Mouse (Mus musculus) retina, adult 2 months (tissue): ENCODE results near the gene Ccdc62.

Source experiments
- DNase-seq: peaks from one replicate; pipeline ENCODE4 v3.0.0-alpha.2; 2012; ENCODE audit warnings: low read depth, low spot score

The Ccdc62 gene

GRCm38 (mm10) chr5:124001274-124001673 is 70.8 kb downstream of the Ccdc62 start:
- DNase-seq: no peak

DNA sequence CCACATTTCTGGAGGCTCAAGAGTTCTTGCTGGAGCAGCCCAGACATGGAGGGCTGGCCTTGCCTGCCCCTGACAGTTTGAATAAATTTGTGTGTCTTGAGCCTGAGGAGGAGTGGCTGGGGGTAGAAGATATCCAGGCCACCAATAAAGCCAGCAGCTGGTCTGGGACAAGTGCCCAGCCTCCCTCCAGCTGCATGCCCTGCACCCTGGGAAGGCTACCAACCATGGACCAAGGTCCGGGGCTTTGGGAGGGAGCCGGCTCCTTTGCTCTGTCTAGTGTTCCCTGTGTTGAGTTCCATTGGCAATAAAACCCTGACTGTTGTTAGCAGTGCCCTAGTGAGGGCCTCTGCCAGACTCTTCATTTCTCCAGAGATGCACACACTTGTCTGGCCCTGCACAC is 72.4 kb downstream of the Ccdc62 start:
- DNase-seq: no peak

- no peak for DNase-seq
Measured at GRCm38 (mm10) chr5:124003375-124003774, 72.9 kb downstream of the Ccdc62 start.

DNA sequence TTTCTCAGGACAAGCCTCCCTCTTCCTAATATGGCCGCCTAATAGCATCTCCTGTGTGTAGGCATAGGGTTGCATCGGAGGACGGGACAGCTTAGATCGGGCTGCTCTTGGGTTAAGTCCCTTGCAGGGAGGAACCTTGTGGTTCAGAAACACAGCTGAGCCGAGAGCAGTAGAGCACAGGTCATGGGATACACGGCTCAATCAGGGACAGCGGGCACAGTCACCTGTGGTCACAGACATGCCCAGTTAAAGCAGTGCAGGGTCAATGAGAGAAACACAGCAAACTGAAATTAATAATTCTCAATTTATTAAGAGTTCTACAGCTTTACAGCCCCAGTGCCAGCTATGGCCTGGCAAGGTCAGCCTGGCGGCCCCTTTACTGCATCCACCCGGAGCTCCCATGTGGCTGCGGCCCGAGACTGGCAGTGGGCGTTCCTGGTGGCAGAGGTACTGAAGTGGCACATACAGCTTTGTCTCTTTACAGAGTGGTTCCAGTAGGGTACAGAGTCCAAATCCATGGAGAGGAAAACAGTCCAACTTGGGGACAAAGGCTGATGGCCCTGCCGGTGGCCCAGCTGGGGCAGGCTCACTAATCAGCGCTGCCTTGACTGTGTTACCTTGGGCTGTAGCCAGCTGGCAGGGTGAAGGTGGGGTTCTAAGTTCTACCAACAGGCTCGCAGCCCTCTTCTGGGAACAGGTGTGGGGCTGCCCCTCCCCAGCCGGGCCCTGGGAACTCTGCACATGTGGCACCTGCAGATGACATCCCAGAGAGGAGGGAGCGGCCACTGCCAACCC is 74.1 kb downstream of the Ccdc62 start:
- no peak for DNase-seq

DNA sequence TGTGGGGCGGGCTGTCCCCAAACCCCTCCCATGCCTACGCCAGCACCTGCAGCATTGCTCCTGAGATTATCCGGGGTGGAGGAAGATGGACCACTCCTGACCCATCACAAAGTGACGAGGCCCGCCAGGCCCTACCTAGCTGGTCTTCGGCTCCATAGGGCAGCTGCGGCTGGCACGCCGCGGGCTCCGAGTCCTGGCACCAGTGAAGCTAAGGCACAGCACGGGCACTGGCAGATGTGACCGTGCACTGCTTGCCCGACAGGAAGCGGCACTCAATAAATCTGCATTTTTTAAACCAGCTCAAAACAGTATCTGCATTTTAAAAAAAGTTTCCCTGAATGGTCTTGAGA is 74.6 kb downstream of the Ccdc62 start:
- DNase-seq: no peak

DNA sequence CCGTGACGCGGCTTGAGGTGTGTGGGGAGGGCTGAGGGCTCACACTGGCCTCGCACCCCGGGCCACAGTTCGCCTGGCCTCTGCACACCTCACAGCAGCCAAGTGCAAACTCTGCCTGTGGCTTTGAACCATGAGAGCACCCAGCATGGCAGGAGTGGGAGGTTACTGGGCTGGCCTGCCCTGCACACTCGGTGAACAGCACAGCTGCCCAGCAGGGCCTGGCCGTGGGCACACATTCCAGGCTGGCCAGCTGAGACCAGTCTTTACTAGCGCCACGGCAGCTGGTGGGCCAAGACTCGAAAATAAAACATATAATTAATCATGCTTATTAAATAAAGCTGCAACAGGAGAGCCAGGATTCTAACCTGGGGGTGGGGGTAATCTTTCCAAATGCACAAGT is 75.1 kb downstream of the Ccdc62 start:
- no peak for DNase-seq

- no peak for DNase-seq
Measured at GRCm38 (mm10) chr5:124006082-124006873, 75.8 kb downstream of the Ccdc62 start.

DNA sequence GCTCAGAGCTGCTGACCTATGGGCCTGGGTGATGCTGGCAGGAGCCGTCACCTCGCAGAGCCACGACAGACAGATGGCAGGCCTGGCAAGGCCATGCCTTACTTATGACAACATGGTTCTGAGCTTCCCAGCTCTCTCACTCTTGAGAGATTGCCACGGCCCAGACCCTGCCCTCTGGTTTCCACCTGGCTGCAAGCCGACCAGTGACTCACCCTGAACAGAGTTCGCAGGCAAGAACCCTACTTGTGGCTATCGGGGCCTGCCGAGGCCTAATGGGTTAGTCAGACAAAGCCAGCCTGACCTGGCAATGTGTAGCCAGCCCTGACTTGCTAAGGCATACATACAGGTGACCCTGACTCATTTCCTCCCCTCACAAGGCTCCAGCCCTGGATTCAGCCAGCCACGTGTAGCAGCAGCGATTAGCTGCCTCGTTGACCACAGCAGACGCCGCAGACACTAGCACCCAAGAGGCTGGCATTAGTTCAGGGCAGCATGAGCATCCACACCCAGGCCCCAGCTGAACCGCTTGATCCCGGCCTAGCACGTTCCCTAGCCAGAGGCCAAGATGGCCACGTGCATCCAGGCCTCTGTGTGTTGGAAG is 76.5 kb downstream of the Ccdc62 start:
- no peak for DNase-seq

DNA sequence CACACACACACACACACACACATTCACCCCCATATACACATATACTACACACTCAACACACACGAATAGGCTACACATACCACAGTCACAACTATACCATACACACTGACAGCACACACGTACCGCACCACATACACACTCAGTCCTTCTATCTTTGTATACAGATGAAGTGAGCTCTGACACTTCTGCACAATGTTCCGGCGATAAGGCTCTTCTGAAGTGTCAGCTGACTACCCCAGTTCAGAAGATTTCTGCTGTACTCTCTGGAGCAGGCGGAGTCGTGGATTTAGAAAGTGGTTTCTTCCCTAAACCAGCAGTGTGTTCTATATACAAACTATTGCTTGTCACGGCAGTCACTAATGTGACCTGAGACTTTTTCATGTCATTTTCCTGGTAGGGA is 79.6 kb downstream of the Ccdc62 start:
- DNase-seq: no peak

DNA sequence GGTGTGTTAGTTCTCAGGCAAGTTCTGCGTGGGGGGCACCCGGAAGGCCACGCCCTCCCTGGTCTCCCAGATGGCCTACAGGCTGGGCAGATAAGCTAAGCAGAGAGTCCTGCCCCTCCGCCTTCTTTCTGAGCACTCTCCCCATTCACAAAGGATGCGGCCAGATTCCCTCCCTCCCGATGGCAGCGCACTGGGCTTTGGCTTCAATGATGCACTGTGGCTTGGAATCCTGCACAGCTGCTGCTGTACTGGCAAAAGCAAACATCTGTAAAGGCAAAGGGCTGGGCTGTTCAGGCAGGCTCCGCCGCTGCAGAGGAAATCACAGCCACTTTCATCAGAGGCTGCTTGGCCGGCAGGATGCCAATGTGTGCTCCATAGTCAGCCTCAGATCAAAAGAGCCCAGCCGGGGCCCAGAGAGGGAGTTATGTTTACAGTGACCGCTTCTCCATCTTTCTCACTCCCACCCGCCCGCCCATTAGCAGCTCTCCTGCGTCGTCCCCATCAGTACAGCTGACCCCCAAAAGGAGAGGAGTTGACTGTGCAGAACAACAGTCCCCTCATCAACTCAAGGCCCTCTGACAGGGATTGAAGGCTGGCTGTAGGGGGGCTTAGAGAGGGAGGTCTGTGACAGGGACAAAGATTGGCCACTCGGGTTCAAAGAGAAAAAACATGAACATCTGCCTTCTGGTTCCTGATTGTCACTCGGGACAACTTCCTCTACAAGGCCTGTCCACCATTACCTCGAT is 80.6 kb downstream of the Ccdc62 start:
- no peak for DNase-seq

DNA sequence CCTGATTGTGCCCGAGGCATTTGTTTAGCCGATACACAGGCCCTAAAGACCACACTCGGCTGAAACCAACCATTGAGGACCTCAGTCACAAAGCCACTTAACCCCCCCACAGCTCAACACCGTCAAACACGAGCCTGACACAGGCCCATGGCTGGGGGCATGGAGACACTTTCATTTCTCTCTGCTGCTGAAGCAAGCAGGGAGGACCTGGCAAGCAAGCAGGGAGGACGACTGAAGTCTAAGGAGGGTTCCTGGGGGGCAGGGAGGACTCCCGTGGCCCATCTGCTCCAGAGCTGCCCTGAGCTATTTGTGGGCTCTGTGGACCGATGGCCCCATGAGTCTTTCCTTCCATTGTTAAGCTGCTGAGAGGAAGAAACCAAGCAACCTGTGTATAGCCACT is 81.4 kb downstream of the Ccdc62 start:
- DNase-seq: no peak

GRCm38 (mm10) chr5:124012885-124013284 is 82.4 kb downstream of the Ccdc62 start:
- DNase-seq: no peak

DNA sequence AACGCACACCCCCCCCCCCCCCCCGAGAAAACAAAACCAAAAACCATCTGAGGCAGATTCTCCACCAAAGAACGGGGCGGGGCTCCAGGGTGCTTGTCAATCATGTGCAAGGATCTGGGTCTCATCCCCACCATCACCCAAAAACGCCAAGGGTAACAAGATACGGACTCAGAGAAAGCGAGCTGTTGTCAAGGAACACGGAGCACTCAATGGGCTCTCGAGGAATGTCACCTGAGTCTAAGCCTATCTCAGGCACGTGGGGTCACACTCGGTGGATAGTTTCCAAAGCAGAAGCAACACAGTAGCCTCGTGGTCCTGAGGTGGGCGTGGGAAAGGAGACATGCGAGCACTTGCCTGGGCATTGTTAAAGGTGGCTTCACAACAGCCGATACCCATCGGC is 83.3 kb downstream of the Ccdc62 start:
- DNase-seq: no peak

DNA sequence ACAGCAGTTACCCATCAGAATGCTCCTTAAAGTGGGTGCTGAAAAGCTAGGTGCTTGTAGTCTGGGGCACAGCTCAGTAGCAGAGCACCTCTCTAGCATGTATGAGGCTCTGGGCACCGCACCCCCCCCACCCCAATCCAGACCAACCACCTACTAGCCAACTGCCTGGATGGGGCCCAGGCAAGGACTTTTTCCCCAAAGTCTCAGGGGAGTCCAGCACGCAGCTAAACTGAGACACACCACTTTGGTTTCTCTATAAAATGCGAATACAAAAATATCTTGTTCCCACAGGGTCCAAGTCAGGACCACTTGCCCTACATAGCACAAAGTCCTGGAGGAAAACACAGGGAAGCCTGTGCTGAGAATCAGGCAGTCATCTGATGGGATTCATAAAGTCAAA is 83.7 kb downstream of the Ccdc62 start:
- DNase-seq: no peak

DNA sequence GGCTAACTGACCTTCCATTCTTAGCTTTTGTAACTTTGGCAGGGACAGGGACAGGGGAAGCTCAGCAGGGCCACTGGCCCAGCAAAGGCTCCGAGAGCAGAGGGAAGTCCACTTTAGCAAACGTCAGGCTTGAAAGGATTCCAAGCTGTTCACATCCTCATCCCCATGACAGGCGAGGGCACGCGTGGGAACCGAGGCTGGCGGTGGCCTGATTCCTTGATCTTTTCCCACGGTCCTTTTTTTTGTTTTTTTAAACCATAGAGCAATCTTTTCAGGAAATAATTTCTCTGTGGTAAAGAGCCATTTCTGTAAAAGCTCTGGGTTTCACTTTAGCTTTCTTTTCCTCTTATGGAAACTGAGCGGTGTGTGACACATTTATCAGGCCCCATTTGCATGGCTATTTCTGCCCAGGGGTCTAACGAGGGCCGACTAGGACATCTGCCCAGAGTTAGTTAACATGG is 84.3 kb downstream of the Ccdc62 start:
- DNase-seq: no peak

DNA sequence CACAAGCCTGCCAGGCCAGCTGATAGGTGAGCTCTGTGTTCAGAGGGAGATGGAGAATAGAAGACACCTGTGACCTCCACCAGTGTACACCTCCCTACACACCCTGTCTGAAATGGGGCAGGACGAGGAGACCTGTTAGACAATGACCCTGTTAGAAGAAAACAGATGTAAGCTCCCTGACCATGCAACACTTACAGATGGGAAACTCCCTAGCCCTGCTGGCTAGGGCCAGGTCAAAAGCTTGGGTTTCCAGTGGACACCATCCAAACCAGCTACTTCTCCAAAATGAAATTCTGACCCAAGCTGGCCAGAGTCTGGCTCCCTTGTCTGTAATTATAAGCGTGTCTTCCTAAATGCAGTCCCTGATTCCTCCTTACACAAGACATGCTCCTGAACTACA is 85.2 kb downstream of the Ccdc62 start:
- no peak for DNase-seq

- no peak for DNase-seq
Measured at GRCm38 (mm10) chr5:124016291-124016821, 85.9 kb downstream of the Ccdc62 start.

DNA sequence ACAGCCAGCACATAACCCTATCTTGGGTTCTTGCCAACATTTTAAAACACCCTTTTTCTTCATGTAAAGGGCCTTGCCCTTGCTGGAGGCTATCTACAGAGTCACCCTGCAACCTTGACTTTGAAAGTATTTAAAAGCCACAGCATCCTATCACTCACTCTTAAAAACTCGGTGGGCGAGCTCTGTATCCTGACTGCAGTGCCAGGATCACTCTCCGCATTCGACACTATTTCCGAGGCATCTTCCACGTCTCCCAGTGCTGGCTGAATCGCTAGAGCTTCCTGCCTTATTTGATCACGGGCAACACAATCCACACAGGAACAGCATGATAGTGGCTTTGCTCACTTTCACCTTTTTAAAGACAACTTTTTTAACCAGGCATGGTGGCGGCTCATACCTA is 87.5 kb downstream of the Ccdc62 start:
- DNase-seq: no peak

- DNase-seq: no peak
Measured at GRCm38 (mm10) chr5:124018651-124019050, 88.2 kb downstream of the Ccdc62 start.
